Mouse (Mus musculus) kidney, postnatal 10 days (tissue): ENCODE results near the gene Tagln3.

Experiments
- DNase-seq: peaks from one replicate; pipeline ENCODE4 v3.0.0; 2021; ENCODE audit warnings: mixed read lengths

Gene Tagln3

GRCm38 (mm10) chr16:45720022-45720630 lies 4.3 kb downstream of the Tagln3 start:
- no peak for DNase-seq

DNA sequence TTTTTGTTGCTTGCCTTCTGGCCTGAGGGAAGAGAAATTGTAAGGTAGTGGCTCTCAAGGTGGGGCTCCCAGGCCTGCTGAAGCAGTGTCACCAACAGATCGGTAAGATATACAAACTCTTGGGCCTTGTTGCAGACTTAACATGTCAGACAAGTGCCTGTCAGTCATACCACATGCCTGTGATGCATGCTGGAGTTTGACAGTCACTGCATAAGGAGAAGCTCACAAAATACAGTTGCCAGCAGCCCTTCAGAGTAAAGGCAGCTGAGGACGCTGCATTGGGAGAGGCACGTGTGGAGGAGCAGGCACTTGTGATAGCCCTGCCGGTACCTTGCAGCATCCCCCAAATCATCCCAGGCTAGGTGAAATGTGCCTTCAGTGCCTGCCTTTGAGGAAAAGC lies 6.1 kb downstream of the Tagln3 start:
- DNase-seq = no peak

DNA sequence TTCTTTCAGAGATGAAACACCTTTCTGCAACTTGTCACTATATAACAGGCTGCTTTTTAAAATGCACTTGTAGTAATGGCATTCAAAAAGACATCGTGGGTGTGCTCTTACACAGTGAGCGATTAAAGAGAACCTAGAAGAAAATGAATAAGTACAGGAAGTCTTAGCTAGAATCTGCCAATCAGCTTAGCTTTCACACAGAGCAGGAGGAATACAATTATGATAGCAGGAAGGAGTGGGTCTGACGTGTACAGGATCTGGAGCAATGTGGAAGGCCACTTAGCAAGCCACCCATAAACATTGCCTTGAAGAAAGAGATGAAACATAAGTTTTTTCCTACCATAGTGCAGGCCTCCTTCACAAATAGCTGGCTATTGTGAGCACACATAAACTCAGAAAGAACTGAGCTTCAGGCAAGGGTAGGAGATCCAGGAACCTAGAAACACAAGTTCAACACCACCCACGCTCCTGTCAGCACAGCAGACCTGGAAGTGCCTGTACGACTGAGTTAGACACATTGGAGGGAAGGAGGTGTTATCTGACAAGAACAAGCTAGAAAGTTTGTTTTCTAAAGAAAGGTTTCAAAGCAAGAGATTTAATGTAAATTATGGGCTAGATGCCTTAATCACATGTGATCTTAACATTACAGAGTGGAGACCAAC lies 9.8 kb downstream of the Tagln3 start:
- DNase-seq = no peak

- DNase-seq = no peak
Observed at GRCm38 (mm10) chr16:45713878-45714277, 10.5 kb downstream of the Tagln3 start.

DNA sequence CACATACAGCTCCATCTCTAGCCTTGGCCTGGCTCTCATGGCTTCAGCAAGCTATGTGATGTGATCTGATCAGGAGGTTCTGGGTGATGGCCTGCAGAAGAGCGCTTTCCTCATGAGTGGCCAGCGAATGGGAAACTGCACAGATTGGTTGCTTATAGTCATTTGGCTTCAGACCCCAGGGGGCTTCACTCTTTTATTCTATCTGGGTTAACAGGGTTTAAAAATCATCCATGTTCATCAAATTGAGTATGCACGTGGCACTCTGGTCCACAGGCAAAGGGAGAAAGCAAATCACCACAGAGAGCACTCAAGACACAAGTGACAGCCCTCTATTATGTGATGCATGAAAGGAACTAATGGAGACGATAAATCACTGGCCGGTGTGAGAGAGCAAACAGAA lies 11.1 kb downstream of the Tagln3 start:
- DNase-seq = no peak

DNA sequence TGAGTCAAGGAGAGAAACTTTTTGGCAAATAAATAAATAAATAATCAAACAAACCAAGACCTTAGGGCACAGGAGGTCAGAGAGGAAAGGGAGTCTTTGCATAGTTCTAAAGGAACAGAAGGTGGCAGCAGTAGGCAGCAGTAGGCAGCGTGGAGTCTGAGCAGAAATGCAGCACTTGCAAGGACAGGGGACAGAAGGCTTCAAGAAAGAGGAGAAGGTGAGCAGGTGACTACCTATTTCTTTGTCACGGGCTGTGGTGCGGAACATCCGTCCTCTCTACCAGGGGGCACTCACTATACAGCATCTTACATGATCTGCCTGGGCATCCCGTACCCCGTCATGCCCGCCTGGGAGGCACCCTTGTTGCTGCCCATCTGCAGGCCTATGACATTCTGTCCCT lies 13.1 kb downstream of the Tagln3 start:
- DNase-seq = peak; percentile 25

DNA sequence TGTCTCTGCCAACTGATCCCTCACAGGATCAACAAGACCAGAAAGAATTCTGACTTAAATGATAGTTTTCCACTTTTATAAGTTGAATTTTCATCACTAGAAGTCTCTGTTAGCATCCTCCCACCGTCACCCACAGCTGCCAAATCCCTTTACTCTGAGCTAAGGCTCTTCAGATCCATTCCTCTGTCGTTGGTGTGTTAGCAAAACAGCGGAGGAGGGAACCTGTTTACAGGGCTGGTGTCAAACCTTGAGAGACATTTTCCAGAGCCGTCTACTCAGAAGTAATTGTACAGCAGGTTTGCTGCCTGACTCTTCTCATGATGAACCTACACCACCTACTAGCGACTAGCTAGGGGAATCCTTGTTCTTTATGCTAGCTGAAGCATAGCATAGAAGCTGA lies 25.1 kb downstream of the Tagln3 start:
- DNase-seq = no peak

- DNase-seq = no peak
Observed at GRCm38 (mm10) chr16:45697996-45698395, 26.4 kb downstream of the Tagln3 start.

GRCm38 (mm10) chr16:45695445-45696160 lies 28.8 kb downstream of the Tagln3 start:
- DNase-seq = no peak

DNA sequence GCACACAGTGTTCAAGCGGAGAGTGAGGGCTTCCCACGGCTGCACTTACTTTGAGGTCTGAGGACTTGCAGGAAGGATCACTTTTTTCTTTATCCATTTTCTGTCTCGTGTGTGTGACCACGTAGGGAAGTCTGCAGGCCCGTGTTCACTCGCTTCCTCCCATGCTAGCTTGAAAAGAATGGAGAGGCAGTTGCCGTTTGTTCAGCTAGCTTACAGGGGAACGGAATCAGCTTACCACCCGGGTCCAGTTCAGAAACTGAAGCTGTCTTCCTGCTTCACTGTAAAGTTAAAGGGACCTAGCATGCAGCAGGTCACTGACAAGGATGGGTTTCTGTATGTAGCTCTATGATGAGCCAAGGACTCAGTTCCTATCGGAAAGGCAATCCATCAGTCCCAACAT lies 30.9 kb downstream of the Tagln3 start, which contains the start of gene Tmprss7:
Gene Tmprss7, minus strand, starts transcription at position 101 of the 400 bp plus-strand sequence.
- DNase-seq = no peak

GRCm38 (mm10) chr16:45692851-45693250 lies 31.6 kb downstream of the Tagln3 start:
- DNase-seq = no peak

DNA sequence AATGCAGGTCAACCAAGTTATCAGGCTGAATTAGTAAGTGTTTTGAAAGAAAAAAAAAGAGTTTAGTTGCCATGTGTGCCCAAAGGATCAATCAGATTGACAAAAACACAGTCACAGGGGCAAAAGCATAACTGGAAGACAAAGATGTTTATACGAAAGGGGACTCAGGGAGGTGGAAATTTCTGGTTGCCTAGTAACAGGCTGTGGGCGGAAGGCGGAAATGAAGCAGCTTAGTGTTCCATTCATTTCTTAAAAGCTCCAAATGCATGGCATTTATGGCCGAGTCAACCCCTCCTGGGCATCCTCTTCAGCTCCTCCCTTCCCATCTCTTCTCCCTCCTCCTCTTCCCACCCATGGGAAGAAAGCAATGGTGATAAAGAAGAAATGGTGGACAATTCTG lies 34.2 kb downstream of the Tagln3 start:
- DNase-seq = no peak

GRCm38 (mm10) chr16:45686833-45687232 lies 37.6 kb downstream of the Tagln3 start:
- DNase-seq = no peak

GRCm38 (mm10) chr16:45685295-45685694 lies 39.1 kb downstream of the Tagln3 start:
- DNase-seq = no peak

GRCm38 (mm10) chr16:45684815-45685214 lies 39.6 kb downstream of the Tagln3 start:
- DNase-seq = peak; percentile 88

DNA sequence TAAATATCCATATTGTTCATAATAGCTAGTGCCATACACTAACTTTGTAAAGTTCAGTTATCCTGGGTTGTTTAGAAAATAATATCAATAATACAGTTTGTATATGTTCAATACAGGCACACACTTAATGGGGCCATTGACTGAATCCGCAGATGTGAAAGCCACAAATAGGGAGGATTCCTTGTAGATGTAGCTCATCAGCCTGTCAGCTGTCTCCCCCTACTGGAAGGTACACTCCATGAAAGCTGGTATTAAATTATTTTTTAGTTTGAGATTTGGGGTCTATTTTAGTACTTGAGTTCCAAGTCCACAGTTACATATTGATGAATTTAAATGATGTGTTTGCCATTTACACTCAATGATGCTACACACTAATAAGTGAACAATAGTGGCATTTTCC lies 47.9 kb downstream of the Tagln3 start:
- peak; percentile 34 for DNase-seq

GRCm38 (mm10) chr16:45670005-45670404 lies 54.4 kb downstream of the Tagln3 start:
- no peak for DNase-seq

GRCm38 (mm10) chr16:45668178-45668577 lies 56.2 kb downstream of the Tagln3 start:
- no peak for DNase-seq

DNA sequence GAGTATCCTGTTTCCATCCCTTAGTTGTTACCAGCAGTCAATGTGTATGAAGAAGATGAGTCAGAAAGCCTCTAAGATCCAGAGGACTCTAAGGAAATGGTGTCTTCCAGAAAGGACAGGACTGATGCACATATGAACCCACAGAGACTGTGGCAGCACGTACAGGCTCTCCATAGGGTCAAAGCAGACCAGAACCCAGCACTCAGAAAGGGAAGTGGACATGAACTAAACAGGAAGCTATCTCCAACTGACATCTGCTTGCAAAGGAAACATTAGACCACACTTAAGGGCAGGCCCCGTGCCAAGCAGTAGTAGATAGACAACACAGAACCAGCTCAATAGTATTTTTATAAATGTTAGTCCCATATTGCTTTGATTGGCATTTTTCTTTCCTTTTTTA lies 58.3 kb downstream of the Tagln3 start:
- DNase-seq = no peak

DNA sequence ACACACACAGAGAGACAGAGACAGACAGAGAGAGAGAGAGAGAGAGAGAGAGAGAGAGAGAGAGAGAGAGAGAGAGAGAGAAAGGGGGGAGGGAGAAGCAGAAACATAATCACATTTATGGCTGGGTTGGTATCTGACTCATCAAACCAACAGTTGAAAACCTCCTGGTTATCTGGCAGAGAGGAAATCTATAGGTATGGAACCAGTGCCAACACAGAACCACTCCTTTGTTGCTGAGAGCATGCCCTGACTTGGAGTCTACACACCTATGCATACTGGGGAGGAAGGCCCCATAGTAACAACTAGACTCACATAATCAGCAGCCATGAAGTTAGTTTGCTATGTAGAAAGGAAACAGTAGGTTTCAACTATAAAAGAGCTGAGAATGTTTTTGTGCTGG lies 62.0 kb downstream of the Tagln3 start:
- no peak for DNase-seq
